Mouse (Mus musculus) neural tube, embryonic 13.5 days (tissue): ENCODE measurements at regions not wholly inside any gene's neighbourhood (a gene's known extent, or its start where the extent isn't known, plus 50 kb on each side); places are given as distances from the start of the nearest gene placed in this dataset. TPM values are rescaled to one million over a fixed set of nuclear protein-coding genes. Genes with fewer than 3 reads are reported as not detected.
"Not testable (repeated sequence)": the region's sequence is repeated elsewhere in the genome, so short reads cannot be mapped to it uniquely, and the experiment has no call there.

Experiments used
- ATAC-seq: fragments of 200-750 bp; cut with Nextera tagmentation; 2 replicates; pipeline ENCODE4 v1.8.0; 2017; ENCODE audit warnings: low read depth, mild to moderate bottlenecking, moderate TSS enrichment, moderate library complexity
- H3K27ac ChIP-seq: fragments of 300-500 bp; sonication (generic); replicated peaks from 2 replicates; pipeline ENCODE4 v1.5.1; 2015; ENCODE audit warnings: moderate library complexity, mild to moderate bottlenecking, inconsistent platforms
- H3K27me3 ChIP-seq: fragments of 300-500 bp; sonication (generic); 2 replicates; pipeline ENCODE4 v1.6.1; 2015; ENCODE audit warnings: mild to moderate bottlenecking, inconsistent platforms
- H3K36me3 ChIP-seq: fragments of 300-500 bp; sonication (generic); 2 replicates; pipeline ENCODE4 v1.6.1; 2015; ENCODE audit warnings: mild to moderate bottlenecking, inconsistent platforms
- H3K4me1 ChIP-seq: fragments of 300-500 bp; sonication (generic); replicated peaks from 2 replicates; pipeline ENCODE4 v1.6.1; 2015; ENCODE audit warnings: inconsistent platforms
- H3K4me2 ChIP-seq: fragments of 300-500 bp; sonication (generic); 2 replicates; pipeline ENCODE4 v1.6.1; 2015; ENCODE audit warnings: inconsistent platforms, mild to moderate bottlenecking, moderate library complexity
- H3K4me3 ChIP-seq: fragments of 300-500 bp; sonication (generic); 2 replicates; pipeline ENCODE4 v1.5.1; 2015; ENCODE audit warnings: mild to moderate bottlenecking, inconsistent platforms
- H3K9ac ChIP-seq: fragments of 300-500 bp; sonication (generic); 2 replicates; pipeline ENCODE4 v1.6.1; 2015; ENCODE audit warnings: moderate library complexity, mild to moderate bottlenecking, inconsistent platforms
- H3K9me3 ChIP-seq: fragments of 300-500 bp; sonication (generic); 2 replicates; pipeline ENCODE4 v1.6.1; 2016; ENCODE audit warnings: inconsistent platforms
- WGBS: fragments of 180-500 bp; shearing (Covaris S2); methylation state at CpG from one replicate; pipeline ENCODE4 v1.1.7; 2015; 5-methylcytosine and 5-hydroxymethylcytosine counted together
- microRNA-seq: library from miRNA; unstranded; fragments of <30 nt; microRNA quantifications from one replicate; pipeline ENCODE4, GENCODE M21; 2016

DNA sequence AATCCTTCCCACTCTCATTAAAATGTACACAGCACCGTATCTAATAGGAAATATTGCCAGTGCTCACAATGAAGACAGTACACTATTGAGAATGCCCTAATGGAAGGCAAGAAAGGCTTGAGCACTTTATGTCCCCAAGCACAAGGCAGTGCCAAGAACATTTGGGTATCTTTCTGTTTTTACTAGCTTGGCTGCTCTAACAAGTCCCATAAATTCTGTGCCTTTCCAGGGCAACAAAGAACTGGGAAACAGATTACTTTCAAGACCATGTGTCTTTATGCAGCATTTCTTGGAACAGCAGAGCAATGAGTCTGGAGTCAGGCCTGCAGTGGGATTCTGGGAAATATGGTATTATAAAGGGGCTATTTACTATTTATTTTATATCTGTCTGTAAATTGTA lies 192.3 kb downstream of the 1700008P02Rik start:
- Histone ChIP-seq H3K4me2 (no peak overlapping the region), H3K9me3 (peaks cover 6% of the 10 kb centered on the region; the same call in 1 of the 2 replicates), H3K27ac (no peak overlapping the region), H3K4me1 (no peaks in the 10 kb centered on the region), H3K4me3 (no peak overlapping the region), H3K27me3 (no peaks in the 10 kb centered on the region), H3K36me3 (no peaks in the 10 kb centered on the region), H3K9ac (no peak overlapping the region)
- WGBS = 26% methylated on average over 1 of the region's 1 CpGs
- peak; percentile 80 for ATAC-seq

DNA sequence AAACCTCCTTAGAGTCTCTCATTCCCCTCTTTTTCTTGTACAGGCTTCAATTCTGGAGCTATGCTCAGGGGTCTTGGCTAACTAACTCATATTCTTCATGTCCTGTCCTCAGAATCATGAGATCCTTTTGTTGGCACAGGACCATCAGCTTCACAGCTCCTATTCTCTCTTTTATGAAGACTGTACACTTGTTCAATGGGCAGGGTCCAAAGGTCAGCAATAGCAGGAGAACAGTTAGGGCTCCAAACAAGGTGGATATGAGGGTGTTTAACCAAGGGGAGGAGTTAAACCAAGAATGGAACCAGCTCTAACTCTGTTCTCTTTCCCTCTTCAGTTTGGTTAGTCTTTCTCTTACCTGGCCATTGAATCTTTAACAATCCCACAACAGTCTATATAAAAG lies 219.4 kb downstream of the 1700008P02Rik start:
- Histone ChIP-seq H3K4me1 (no peaks in the 10 kb centered on the region), H3K36me3 (no peaks in the 10 kb centered on the region), H3K9ac (no peak overlapping the region), H3K9me3 (no peaks in the 10 kb centered on the region), H3K27me3 (no peaks in the 10 kb centered on the region), H3K4me2 (no peak overlapping the region), H3K4me3 (no peak overlapping the region), H3K27ac (no peak overlapping the region)
- no peak for ATAC-seq

DNA sequence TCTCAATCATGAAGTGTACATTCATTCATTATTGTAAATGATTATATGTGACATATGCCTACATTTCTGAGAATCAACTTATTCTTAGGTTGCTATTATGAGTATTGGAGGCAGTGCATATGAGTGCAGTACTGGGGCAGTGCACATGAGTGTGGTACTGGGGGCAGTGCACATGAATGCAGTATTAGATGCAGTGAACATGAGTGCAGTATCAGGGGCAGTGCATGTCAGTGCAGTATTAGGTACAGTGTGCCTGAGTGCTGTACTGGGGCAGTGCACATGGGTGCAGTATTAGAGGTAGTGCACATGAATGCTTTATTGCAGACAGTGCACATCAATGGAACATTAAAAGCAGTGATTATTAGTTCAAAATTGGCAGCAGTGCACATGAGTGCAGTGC lies 234.6 kb downstream of the 1700008P02Rik start:
- no peak overlapping the region for H3K4me2 ChIP-seq
- no peak overlapping the region for H3K27ac ChIP-seq
- H3K9ac ChIP-seq = no peak overlapping the region
- H3K36me3 ChIP-seq = no peaks in the 10 kb centered on the region
- H3K9me3 ChIP-seq = no peaks in the 10 kb centered on the region
- no peak for ATAC-seq
- H3K4me1 ChIP-seq = peaks cover 9% of the 10 kb centered on the region; the same call in 1 of the 2 replicates
- no peaks in the 10 kb centered on the region for H3K27me3 ChIP-seq
- no peak overlapping the region for H3K4me3 ChIP-seq

GRCm38 (mm10) chr3:6382896-6383295 lies 237.3 kb downstream of the 1700008P02Rik start:
- ATAC-seq = no peak
- H3K4me3 ChIP-seq = no peak overlapping the region
- no peaks in the 10 kb centered on the region for H3K27me3 ChIP-seq
- no peak overlapping the region for H3K27ac ChIP-seq
- no peak overlapping the region for H3K9ac ChIP-seq
- no peaks in the 10 kb centered on the region for H3K9me3 ChIP-seq
- H3K4me1 ChIP-seq = peaks cover 9% of the 10 kb centered on the region; the same call in 1 of the 2 replicates
- no peak overlapping the region for H3K4me2 ChIP-seq
- H3K36me3 ChIP-seq = no peaks in the 10 kb centered on the region

DNA sequence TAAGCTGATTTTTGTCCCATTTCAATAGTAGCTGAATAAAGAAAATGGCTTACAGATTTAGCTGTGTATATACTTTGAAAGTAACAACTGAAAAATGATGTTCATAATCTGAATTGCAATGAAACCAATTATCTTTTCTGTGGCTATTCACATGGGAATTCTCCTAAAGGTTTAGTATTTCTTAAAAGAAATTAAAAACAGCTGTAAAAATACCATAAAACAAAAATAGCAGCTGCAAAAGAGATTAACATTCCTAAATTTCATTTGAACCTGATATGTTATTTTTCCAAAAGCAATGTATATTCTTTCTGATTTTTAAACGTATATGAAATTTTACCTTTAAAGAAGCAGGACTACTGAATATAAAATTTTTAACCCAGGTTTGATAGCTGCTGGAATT lies 237.9 kb downstream of the 1700008P02Rik start:
- no peaks in the 10 kb centered on the region for H3K27me3 ChIP-seq
- H3K36me3 ChIP-seq = no peaks in the 10 kb centered on the region
- H3K27ac ChIP-seq = no peak overlapping the region
- H3K4me1 ChIP-seq = peaks cover 9% of the 10 kb centered on the region; the same call in 1 of the 2 replicates
- no peak overlapping the region for H3K4me3 ChIP-seq
- H3K4me2 ChIP-seq = no peak overlapping the region
- no peak for ATAC-seq
- H3K9ac ChIP-seq = no peak overlapping the region
- no peaks in the 10 kb centered on the region for H3K9me3 ChIP-seq
- 68% methylated on average over 1 of the region's 1 CpGs for WGBS

DNA sequence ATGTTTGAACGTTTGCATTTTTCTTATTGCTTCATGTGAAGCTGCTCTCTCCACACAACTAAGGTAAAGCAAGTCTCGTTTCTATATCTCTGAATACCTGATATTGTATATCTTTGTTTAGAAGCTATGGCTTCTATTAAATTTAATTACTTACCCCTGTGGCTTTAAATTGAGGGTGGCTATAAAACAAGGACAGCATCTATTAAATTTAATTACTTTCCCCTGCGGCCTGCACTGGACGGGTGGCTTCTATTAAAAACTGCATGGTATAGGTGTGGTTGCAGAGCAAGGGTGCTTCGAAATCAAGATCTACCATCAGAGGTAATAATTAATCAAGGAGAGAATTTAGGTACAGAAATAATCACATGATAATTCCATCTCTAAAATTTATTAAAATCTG lies 238.5 kb downstream of the 1700008P02Rik start:
- Histone ChIP-seq H3K9me3 (no peaks in the 10 kb centered on the region), H3K27me3 (no peaks in the 10 kb centered on the region), H3K4me1 (peaks cover 9% of the 10 kb centered on the region; the same call in 1 of the 2 replicates), H3K36me3 (no peaks in the 10 kb centered on the region), H3K4me3 (no peak overlapping the region), H3K4me2 (no peak overlapping the region), H3K9ac (no peak overlapping the region), H3K27ac (no peak overlapping the region)
- ATAC-seq = 0 out of 2 replicates have a peak, but pooled peaks have one; percentile 61
- 37% methylated on average over 5 of the region's 5 CpGs for WGBS

- not testable (repeated sequence) for H3K9me3 ChIP-seq, H3K4me2 ChIP-seq, ATAC-seq, H3K9ac ChIP-seq, H3K4me1 ChIP-seq, H3K27ac ChIP-seq, H3K27me3 ChIP-seq, H3K36me3 ChIP-seq, H3K4me3 ChIP-seq
- 98% methylated on average over 6 of the region's 21 CpGs for WGBS
Observed at GRCm38 (mm10) chr3:6339001-6339400, 281.2 kb downstream of the 1700008P02Rik start.

DNA sequence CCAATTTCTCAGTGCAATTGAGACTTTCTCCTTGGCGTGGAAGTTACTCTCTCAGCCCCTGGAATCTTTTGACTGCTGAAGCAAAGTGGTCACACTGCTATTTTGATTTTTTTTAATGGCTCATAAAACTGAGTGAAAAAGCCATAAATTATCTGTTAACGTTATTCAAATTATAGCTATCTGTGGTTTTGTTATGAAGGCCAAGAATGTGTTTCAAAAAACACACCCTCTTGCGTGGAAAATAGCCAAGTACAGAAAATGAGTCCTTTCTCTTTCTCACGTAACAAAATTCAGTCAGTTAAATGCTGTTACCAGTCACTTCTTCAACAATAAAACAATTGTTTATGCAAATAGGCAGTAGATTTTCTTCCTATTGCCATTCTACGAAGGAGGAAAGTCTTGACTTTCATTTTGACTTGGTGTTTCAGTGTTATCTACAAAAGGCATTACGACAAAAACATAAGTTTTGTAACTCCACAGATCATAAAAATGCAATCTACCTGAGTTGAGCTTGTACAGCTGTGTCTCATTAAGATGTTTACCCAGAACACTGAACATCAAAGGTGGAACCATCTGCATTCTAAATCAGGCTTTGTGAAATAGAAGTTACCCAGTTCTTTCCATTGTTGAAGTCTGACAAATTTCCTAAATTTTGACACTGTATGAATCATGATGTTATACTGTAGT lies 299.3 kb downstream of the 1700008P02Rik start:
- Histone ChIP-seq H3K4me1 (no peaks in the 10 kb centered on the region), H3K9ac (no peak overlapping the region), H3K4me3 (no peak overlapping the region), H3K9me3 (no peaks in the 10 kb centered on the region), H3K27ac (no peak overlapping the region), H3K36me3 (no peaks in the 10 kb centered on the region), H3K27me3 (no peaks in the 10 kb centered on the region), H3K4me2 (no peak overlapping the region)
- WGBS = 59% methylated on average over 6 of the region's 6 CpGs
- ATAC-seq = no peak

DNA sequence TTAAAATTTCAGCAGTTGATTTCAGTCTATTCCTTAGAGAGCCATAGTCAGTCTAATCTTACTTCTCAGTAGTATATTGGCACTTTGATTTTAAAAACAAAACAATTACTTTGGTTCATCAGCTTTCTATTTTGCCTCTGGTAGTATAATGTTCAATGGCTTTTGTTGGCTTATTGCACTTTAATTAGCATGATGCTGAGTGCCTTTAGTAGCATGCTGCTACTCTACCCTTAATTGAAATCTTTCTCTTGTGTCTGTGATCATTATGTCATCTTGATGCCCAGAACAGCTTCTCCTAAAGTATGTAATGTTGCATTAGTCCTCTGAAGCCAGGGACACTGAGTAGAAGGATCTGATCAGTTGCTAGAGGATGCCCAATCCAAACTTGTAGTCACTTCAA lies 330.7 kb downstream of the 1700008P02Rik start:
- no peaks in the 10 kb centered on the region for H3K36me3 ChIP-seq
- no peak overlapping the region for H3K9ac ChIP-seq
- no peaks in the 10 kb centered on the region for H3K27me3 ChIP-seq
- H3K4me1 ChIP-seq = no peaks in the 10 kb centered on the region
- H3K4me3 ChIP-seq = no peak overlapping the region
- H3K4me2 ChIP-seq = no peak overlapping the region
- ATAC-seq = peak; percentile 79
- H3K9me3 ChIP-seq = no peaks in the 10 kb centered on the region
- H3K27ac ChIP-seq = no peak overlapping the region

DNA sequence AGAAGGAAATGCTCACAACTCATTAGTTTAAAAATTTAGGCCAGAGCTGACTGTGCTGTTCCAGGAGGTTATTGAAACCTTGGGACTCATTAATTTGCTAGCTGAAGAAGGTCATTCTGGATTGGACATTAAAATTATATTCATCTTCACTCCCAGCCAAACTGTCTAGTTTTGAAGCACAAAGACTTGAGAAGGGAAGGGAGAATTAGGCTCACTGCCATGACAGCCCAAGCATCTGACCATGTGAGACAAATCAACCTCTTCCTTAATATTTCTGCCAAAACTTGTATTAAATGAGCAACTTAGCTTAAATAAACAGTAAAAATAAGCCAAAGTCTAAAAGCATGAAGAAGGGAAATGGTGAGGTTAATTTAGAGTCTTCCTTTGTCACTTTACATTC lies 339.6 kb downstream of the 1700008P02Rik start:
- Histone ChIP-seq H3K4me1 (no peaks in the 10 kb centered on the region), H3K4me2 (no peak overlapping the region), H3K4me3 (no peak overlapping the region), H3K9ac (no peak overlapping the region), H3K27me3 (no peaks in the 10 kb centered on the region), H3K9me3 (no peaks in the 10 kb centered on the region), H3K27ac (no peak overlapping the region), H3K36me3 (no peaks in the 10 kb centered on the region)
- ATAC-seq = no peak

Small RNA genes lying in the stretch of these regions (microRNA-seq; reads per million reads assigned to microRNA genes)
- gene Gm23147 = not detected
